Mouse (Mus musculus): ENCODE results near the gene Xpot.

Xpot gene

DNA sequence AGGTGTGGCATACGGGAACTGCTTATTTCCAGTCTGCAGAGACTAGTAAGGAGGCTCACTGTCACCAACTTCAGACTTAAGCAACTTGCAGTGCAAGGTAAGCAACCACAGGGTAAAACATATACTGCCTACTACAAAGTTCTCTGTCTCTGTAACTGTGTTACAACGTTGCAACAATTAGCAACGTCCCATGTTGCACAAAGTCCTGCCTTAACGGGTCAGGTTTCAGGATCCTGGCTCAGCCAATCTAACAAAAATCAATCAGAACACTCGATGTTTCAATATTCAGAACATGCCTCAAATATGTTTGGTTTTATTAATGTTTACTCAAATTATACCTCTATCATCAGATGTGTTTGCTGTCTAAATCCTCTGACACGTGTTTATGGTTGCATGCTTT is 3.7 kb downstream of the Xpot start:
- no peak for DNase-seq (ENCODE audit: low spot score)

DNA sequence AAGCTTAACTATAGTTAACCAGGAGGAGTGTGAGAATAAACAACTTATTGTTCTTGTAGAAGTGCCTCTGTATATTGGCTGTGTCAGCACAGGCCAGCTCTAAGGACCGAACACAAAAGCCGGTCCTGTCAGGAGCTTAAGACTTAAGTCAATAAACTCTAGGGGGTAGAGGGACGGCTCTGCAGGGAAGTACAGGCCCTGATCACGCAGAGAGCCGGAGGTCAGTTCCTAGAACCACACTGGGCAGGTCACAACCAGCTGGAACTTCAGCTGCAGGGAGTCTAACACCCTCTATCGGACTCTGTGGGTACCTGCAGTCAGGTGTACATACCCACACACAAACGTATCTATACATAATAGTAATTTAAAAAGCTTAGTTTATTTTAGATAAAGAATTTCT is 10.2 kb downstream of the Xpot start:
- DNase-seq (ENCODE audit: low spot score), result no peak

DNA sequence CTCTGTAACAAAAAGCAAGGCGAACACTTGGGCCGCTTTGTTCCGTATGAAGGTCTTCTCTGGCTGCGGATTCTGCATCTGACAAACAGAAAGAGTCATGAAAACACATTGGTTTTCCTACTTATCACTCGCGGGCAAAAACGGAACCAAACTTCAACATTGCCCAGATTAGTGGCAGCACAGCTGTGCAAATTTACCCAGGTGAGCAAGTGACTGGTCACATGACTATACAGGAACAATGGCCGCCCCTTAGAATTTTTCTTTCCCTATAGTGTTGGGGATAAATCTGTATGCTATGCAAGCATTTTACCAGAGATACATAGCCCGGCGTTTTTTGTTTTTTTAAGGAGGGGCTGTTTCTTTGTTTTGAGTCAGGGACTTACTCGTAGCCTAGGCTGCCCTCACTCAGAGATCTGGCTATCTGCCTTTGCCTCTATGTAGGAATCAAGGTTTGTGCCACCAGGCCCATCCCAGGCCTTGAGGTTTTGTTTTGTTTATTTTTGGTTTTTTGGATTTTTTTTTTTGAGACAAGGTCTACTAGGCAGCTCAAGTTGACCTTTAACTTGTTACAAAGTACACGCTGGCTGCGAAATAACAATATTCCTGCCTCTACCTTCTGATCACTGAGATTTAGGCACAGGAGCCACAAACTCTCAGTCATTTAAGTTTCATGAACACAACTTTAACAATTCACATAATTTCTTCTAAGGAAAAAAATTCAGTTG is 10.8 kb downstream of the Xpot start:
- no peak for DNase-seq (ENCODE audit: low spot score)

DNA sequence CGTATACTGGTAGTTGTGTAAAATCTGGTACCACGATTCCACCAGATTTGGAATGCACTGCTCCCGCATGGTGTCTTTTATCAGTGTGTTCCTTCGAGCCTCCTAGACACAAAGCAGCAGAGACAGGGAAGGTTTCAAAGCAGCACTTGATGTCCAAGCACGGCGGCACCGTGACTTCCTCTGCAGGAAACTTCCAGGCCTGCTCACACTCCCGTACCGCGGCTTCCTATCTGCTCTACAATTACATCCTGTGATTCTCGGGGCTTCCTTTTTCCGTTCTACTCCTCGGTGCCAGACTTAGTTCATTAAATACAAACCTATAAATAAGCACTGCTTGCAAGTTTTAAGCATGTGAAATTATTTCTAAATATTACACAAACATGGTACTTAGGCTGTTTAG is 12.6 kb downstream of the Xpot start:
- DNase-seq (ENCODE audit: low spot score), result no peak

DNA sequence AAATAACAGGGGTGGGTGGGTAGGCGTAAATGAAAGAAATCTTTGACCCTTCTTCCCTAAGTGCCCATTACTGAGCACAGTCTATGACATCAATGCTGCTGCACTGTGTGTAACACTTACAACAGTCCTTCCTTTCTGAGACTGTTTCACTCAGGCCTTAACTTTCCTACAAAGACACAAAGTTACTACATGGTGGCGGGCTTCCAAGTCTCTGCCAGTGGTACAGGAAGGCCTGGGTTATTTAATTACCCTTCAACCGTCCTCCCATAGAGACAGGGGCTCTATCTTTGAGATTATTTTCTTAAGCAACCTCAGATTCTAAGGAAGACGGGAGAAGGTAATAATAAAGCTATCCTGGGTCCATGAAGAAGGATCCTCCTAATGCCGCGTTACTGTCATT is 13.7 kb downstream of the Xpot start:
- no peak for DNase-seq (ENCODE audit: low spot score)

DNA sequence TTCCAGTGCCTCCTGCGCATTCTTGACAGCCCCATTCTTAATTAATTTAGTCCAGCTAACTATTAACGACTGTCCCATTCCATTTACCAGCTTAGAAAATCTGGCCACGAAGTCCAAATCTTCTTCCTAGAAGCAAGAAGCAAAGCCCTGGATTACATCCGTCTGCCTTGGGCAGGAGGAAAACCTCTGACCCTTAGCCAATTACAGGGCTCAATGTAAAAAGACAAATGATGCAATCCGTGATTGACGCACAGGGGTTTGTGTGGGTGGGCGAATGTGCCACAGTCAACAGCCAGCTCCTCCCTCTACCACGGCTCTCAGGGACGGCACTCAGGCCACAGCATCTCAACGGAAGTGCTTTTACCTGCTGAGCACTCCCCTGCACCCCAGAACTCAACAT is 14.5 kb downstream of the Xpot start:
- DNase-seq (ENCODE audit: low spot score), result no peak

DNA sequence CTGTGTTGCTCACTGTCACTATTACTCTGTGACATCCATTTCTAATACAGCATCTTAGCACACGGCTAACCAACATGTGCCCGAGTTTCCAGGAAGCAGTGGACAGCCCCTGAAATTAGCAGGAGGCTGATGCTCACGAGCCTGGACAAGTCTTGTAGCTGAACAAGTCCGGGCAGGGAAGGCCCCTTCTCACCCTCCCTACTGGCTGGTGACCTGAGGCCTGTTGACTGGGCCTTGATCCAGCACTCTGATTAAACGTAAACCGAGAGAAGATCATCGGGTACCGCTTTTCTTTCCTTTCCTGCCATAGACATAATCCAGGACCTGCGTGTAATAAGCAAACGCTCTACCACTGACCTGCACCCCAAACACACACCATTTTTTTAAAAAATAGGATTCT is 18.0 kb downstream of the Xpot start:
- DNase-seq (ENCODE audit: low spot score), result no peak

DNA sequence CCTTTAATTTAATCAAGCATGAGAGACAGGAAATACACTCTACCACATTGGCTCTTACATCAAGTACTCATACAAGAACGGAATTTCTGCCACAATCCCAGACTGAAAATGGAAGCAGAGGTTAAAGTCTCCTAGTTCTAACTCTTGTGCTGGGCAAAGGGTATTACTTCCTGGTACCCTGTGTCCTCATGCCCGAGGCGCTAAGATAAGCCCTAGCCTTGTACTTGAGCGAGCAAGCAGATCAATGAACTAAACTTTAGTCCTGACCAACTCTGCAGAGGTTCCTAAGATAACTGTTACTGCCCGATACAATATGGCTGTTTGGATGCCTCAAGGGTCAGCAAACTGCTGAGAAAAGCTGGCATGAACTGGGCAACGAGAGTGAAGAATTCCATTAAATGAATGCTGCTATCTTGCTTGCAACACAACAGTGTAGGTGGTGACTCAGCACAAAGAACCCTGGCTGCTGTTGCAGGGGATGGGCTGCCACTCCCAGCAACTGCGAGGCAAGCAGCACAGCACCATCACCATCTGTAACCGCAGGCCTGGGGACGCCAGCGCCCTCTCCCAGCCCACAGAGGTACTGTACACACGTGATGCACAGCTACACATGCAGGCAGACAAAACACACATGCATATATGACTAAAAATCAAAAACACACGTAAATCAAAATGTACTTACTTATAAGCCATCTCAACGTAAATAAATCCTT is 21.3 kb downstream of the Xpot start:
- no peak for DNase-seq (ENCODE audit: low spot score)

DNA sequence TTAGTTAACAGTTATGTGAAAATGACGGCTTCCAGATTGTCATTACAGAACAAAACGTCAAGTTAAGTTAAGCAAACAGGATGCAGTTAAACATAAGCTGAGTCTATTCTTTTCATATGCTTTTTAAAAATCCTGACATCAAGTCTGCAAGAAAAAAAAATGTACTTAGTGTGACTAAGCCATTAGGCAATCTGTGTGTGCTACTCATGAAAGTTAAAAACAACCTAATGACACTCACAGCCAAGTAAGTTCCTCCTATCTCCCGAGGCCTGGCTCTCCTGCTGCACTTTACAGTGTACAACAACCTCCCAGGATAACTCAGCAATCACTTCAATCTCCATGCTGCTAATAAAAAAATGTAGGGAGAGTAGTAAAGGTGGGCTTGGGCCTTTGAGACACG is 22.6 kb downstream of the Xpot start:
- no peak for DNase-seq (ENCODE audit: low spot score)

DNA sequence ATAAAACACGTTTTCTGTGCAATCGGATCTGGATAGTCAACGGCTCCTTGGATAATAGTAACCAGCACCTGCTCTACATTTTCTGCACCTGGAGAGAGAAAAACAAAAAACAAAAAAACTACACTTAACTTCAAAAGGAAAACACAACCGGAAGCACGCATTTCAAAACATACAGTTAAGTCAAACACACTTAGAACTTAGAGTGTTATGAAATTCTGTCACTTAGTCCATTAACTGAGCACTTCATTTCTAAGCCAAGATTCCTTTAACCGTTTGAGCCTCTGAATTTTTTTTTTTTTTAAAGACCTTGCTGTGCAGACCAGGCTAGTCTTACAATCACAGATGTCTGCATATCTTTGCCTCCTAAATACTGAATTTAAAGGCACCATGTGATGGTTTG is 24.9 kb downstream of the Xpot start:
- DNase-seq (ENCODE audit: low spot score), result no peak

DNA sequence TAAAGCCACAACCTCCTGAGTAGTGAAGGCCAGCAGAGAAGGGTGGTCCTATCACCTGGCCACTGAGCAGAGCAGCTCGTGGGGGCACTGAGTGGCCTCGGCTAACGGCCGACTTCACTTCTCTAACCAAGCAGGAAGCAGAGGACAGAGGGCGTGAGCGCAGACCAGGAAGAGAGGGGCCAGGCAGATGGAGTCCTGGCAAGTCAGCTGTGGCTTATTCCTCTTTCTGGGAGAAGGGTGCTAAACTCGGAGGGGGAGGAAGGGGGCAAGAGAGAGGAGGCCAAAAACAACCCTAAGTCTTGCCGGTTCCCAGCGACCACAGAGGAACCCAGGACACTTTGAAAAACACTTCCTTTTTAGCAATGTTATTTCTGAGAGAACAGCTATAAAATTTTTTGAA is 29.6 kb downstream of the Xpot start:
- DNase-seq (ENCODE audit: low spot score), result no peak

DNA sequence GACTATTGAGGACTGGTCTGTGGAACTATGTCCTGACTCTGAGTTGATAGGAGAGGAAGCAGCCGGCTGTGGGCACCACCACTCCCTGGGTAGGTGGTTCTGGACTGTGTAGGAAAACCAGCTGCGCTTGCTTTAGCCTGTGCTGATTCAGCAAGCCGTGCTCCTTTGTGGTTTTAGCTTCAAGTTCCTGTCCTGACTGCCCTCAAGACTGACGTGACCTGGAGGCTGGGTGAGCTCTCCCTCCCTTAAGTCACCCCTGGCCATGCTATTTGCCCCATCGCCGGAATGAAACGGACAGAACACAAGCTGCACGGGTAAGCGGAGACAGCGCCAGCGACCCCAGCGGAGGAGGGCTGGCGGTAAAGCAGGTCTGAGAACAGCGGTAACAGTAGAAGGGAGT is 35.0 kb downstream of the Xpot start:
- no peak for DNase-seq (ENCODE audit: low spot score)

DNA sequence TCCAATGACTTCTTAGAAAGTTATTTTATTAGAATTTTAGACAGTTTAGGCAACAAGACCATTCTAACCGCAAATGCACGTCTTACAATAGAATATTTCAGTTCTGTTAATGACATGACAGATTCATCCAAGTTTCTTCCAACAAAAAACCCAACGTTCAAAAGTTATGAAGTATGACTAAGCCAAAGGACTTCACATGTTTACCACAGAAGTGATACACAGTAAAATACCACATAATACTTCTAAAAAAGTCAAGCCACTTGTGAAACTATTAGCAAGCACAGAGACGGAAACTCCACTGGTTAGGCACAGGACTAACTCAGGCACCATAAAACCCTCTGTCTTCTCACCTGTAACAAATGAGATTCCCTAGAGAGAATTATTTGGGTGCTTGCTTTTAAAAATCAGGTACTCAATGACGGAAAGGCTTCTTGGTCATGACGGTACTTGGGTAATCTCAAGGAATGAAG is 38.7 kb downstream of the Xpot start:
- no peak for DNase-seq (ENCODE audit: low spot score)

DNA sequence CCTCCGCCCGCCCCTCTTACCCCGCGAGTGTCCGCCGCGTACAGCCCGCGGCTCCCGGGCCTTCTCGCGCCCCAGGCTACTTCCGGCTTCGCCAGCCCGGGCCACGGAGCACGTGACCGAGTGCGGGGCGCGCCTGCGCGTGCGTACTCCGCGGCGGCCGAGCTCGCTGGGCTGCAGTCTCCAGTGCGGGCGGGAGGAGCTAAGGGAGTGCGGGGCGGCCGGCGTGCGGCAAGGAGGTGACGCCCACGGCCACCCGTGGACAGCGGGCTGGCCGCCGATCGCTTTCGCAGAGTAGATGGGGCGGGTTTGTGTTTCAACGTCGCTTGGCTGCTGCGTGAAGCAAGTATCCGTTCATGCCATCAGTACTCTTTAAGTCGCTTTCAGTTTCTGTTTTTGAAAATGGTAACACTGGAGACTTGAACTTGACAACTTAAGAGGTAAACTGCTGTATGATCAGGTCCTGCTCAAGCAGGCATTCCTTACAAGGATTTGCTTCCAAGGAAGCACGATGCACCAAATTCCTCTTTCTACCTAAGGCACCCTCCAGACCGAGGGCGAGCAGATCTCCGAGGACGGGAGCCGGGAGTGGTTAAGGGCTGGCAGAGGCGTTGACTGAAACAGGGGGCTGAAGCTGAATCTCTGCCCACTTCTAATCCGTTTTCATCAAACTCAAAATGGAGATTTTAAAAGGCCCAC is 39.3 kb downstream of the Xpot start, which contains the start of gene Tbk1:
Tbk1 (minus strand) TSS at position 113 of the 696 bp plus-strand sequence.
- DNase-seq (ENCODE audit: low spot score), result peak; percentile 93

DNA sequence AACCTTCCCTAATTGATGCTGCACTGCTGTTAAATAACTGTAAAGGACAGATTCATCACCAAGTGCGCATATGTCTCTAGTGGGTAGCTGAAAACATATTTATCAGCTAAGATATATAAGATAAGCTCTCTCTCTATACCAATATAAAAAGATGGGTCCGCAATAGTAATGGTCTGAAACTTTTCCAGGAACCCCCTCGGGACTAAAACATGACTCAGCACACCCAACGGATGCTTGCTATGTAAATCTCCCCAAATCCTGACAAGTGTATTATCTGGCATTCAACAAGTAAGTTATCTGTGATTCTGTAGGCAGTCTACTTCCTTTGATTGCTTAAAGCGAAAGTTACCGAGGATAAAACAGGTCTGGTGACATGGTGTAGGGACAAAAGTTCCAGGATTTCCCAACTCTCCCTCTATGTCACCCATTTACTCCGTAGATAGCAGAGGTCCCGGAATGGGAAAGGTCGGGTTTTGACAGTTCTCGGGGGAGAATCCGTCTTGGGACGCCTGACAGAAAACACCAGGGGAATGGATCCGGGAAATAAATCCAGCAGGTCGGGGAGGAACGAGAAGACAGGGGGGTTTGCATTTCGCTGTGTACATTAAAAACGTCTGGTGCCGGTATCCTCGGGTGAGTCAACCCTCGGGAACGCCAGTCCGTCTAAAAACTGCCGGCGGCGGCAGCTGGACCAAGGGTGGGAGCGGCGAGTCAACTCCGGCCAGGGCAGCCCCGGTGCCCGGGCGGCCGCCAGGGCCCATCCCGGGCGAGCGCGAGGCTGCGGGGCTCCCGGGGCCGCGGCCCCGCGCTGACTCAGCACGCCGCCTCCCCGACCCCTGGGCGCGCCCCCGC is 40.1 kb downstream of the Xpot start:
- peak; percentile 34 for DNase-seq (ENCODE audit: low spot score)

DNA sequence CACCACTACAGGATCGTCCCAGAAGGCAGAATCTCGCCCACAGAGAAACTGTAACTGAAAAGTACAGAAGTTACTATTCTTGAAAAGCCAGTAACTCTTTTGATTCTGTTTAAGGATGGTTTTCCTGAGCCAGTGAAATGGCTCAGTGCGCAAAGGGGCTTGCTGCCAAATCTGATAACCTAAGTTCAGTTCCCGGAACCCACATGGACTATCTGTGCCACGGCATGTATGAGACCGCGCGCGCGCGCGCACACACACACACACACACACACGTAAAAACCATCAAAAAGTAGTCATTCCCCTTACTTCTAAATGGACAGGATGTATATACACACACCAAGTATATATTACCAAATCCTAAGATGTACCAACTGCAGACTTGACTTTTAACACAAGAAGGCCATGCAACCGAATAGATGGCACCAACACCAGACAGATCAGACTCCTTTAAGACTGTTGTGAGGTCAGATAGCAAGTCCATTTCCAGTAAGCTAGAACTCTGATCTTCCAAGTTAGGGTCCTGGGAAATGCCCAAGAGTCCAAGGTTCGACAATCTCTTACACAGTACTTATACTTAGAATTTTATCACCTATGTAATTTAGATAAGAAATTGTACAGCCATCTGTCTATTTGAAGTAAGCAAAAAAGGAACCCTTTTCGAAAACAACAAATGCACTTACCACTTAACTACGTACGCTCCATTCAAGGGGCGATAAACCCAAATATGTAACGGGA is 40.9 kb downstream of the Xpot start:
- DNase-seq (ENCODE audit: low spot score), result no peak

DNA sequence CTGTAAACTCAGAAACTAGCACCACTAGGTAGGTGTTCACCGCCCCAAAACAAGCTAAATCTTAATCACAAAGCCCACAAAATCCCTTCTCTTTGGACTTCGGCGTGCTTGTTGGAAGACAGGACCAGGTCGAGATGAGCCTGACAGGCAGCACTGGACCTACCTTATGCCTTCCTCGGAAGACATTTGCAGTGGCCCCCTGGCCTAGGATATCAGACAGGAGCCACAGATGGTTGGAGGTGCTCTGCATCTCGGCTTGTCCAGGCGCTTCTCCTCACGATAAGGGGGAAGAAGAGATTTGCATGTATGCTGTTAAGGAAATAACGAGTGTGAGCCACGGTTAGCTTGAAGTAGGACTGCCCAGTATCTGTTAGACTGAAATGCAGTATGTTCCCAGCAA is 42.1 kb downstream of the Xpot start:
- no peak for DNase-seq (ENCODE audit: low spot score)

DNA sequence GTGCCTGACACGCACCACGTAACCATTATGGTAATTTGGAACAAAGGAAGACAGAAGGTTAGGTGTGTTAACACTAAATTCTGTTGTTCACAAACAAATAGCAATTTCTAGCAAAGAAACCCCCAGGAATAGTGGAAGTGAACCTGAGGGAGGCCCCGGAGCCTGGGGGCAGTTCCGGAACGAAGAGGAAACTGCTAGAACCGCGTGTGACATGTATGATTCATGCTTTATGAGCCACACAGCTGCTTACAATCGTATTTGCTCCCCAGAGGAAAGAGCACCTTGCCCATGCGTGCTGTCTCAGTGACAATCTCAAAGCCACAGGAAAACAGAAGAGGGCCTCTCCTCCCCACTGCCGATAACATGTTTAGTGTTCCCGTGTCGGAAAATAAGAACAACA is 43.1 kb downstream of the Xpot start:
- DNase-seq (ENCODE audit: low spot score), result peak; percentile 23

DNA sequence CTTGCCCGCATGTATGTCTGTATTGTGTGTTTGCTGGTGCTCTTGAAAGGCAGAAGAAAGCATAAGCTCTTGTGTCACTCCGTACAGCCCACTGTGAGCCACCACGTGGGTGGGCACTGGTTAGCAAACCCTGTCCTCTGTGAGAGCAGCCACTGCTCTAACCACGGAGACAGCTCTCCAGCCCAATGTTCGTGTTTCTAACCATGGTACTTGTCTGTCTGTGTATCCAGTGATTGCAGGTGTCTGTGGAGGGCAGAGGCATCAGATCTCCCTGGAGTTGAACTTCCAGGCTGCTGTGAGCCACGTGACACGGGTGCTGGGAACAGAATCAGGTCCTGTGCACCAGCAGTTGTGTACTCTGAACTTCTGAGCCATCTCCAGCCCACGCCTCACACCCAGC is 43.8 kb downstream of the Xpot start:
- DNase-seq (ENCODE audit: low spot score), result no peak

DNA sequence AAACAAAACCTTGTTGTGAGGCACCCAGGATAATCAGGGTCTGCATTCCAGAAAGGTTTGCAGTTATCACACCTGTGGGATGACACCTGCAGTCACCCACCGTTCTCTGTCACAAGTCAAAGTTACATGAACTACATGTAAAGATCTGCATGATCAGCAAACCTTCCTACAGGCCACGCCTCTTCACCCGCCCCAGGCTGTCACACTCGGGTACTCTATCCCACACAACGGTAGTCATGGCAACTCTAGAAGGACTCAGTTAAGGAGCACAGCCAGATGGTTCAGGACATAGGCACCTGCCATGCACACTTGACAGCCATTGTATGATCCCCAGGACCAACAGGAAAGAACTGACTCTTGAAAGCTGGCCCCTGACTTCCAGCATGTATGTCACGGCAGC is 44.7 kb downstream of the Xpot start:
- no peak for DNase-seq (ENCODE audit: low spot score)

DNA sequence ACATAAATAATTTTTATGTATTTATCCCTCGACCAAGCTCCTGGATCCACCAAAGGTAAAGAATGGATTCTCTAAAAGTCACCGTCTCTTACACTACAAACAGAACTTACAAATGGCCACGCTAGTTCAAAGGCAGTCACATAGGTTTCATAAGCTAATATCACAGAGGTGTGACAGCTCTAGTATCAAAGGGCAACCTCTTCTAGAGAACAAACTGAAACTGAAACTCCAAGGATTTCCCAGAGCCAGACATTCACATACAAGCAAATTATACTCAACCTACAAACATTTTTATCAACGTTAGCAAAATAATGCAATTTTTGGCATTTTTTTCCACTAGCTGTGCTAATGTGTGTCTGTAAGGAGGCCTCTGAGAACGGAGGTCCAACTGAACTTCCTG is 45.8 kb downstream of the Xpot start:
- DNase-seq (ENCODE audit: low spot score), result no peak

DNA sequence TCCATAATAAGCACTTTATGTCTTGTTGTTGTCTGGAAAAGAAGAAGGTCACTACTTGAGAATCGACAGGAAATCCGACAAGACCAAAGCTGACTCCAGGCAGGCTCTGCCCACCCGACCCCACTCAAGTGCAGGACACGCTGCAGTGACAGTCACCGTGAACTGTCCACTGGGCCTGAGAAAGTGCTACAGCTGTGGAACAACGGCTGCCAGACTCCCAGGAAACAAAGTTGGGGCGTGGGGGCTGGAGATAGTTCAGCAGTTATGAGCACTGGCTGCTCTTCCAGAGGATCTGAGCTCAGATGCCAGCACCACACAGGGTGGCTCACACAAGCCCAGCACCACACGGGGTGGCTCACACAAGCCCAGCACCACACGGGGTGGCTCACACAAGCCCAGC is 49.8 kb downstream of the Xpot start:
- no peak for DNase-seq (ENCODE audit: low spot score)

All from spleen, adult 12 weeks (tissue).